In the genomic region with DNA sequence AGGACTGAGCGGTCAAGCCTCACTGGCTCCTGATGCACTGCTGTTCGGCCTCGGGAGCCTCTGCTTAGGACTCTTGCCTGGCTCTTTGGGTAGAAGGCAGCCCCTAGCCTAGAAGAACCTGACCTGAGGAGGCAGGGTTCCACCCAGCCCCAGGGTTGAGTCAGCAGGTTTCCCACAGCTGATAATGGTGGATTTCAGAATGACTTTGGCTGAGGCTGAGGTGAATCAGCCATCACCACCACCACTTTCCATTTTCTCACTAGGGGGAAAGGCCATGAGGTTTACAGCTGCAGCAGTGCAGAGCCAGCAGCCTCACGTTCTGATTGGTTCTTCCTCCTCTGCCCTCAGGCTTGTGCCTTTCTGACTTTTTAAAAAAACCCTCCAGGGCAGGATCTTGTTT, we compare ENCODE assay signal across 20 mouse cellular contexts. TPM values are rescaled to one million over a fixed set of nuclear protein-coding genes. Genes with fewer than 3 reads are reported as not detected.
DNase-seq lines count a peak whose midpoint lies in the region; ATAC-seq and TF ChIP-seq lines count a peak whose summit lies in the region.
"Had no signal": no experiment of that assay in that cellular context is flagged by ENCODE, and none has a peak within 500 bp of the region (broad histone marks: within the 10 kb centered on the region; RNA-seq: fewer than 3 reads in every experiment).

No protein-coding gene starts in this region.

- DNase-seq in adrenal gland, postnatal 14 days = peak; percentile 44
- DNase-seq in adrenal gland, adult 8-10 months = no peak
- peak; percentile 86 for DNase-seq in 3T3-L1 (ENCODE audit: low read depth, low spot score)
- DNase-seq in induced T-regulatory cell, adult 2 months (ENCODE audit: low read depth) = peak; percentile 73
- no peak for DNase-seq in layer of hippocampus, adult 9-10 months (ENCODE audit: low spot score)
- DNase-seq in gastrocnemius, postnatal 14 days = no peak
- DNase-seq: cerebellum, adult 9-11 months; gastrocnemius, postnatal 25 days; heart, postnatal 10 days; kidney, adult 2 months; layer of hippocampus, postnatal 36 days; lung, postnatal 14 days had no signal

- H3K27ac ChIP-seq in ES-Bruce4 (ENCODE audit: insufficient read depth, low read length) = peak overlapping the region; percentile 10; the same call in 1 of the 2 replicates
- no peak overlapping the region for H3K27ac ChIP-seq in midbrain, embryonic 15.5 days
- H3K27ac ChIP-seq: hindbrain, embryonic 15.5 days; liver, embryonic 15.5 days had no signal

- H3K9me3 ChIP-seq in ES-Bruce4 (replicated peaks; ENCODE audit: control insufficient read depth, insufficient read depth, low read length, poor library complexity, severe bottlenecking) = no peaks in the 10 kb centered on the region
- H3K9me3 ChIP-seq in midbrain, embryonic 15.5 days = no peaks in the 10 kb centered on the region
- H3K9me3 ChIP-seq: hindbrain, embryonic 15.5 days; liver, embryonic 15.5 days had no signal

- ATAC-seq in midbrain, embryonic 15.5 days (replicated peaks) = no peak

- H3K9ac ChIP-seq in ES-Bruce4 (ENCODE audit: low read depth, poor library complexity, severe bottlenecking) = no peak overlapping the region
- H3K9ac ChIP-seq in midbrain, embryonic 15.5 days = no peak overlapping the region
- H3K9ac ChIP-seq: hindbrain, embryonic 15.5 days; liver, embryonic 15.5 days had no signal

- no peak for TF ChIP-seq EP300 in ES-Bruce4 (IDR thresholded peaks at IDR 0.05; ENCODE audit: insufficient read depth, low read depth, low read length)

- peaks cover 7% of the 10 kb centered on the region for H3K4me1 ChIP-seq in ES-Bruce4 (ENCODE audit: control insufficient read depth, insufficient read depth, low read length)
- 0 out of 2 replicates have a peak, but pooled peaks cover 2% of the 10 kb centered on the region for H3K4me1 ChIP-seq in midbrain, embryonic 15.5 days

- peaks cover 6% of the 10 kb centered on the region; the same call in 1 of the 2 replicates for H3K36me3 ChIP-seq in ES-Bruce4 (ENCODE audit: control insufficient read depth, insufficient read depth, low read length, poor library complexity, severe bottlenecking)
- H3K36me3 ChIP-seq in midbrain, embryonic 15.5 days (replicated peaks) = no peaks in the 10 kb centered on the region
- H3K36me3 ChIP-seq: hindbrain, embryonic 15.5 days; liver, embryonic 15.5 days had no signal

- no peak for TF ChIP-seq POLR2A in ES-Bruce4 (IDR thresholded peaks at IDR 0.05; ENCODE audit: insufficient read depth, low read length)

- 67% methylated on average over 4 of the region's 4 CpGs for WGBS in midbrain, embryonic 15.5 days

- no peaks in the 10 kb centered on the region for H3K27me3 ChIP-seq in ES-Bruce4 (ENCODE audit: control insufficient read depth, insufficient read depth, low read length, poor library complexity, severe bottlenecking)
- no peaks in the 10 kb centered on the region for H3K27me3 ChIP-seq in midbrain, embryonic 15.5 days (replicated peaks)
- H3K27me3 ChIP-seq: hindbrain, embryonic 15.5 days; liver, embryonic 15.5 days had no signal

- intact Hi-C loops in gastrocnemius, postnatal 14 days (cut with DNase I; ENCODE audit: low total_unique reads) = loop anchor here (5.0 kb wide), 1 partner anchor 81 kb away; no protein-coding TSS in a partner anchor

- no peak overlapping the region for H3K4me3 ChIP-seq in ES-Bruce4 (ENCODE audit: low read depth, low read length)
- H3K4me3 ChIP-seq in midbrain, embryonic 15.5 days = no peak overlapping the region
- H3K4me3 ChIP-seq: hindbrain, embryonic 15.5 days; liver, embryonic 15.5 days had no signal

- H3K4me2 ChIP-seq in midbrain, embryonic 15.5 days = no peak overlapping the region
- H3K4me2 ChIP-seq: hindbrain, embryonic 15.5 days; liver, embryonic 15.5 days had no signal

- TF ChIP-seq CTCF in ES-Bruce4 (IDR thresholded peaks at IDR 0.05; ENCODE audit: low read depth, low read length) = no peak

RNA-seq across cellular contexts. Expression of gene Tcf7, which starts 21.9 kb away (rescaled TPM):
- total RNA-seq in adrenal gland, postnatal 14 days (2021) = 41.6 and 78.5 TPM in 2 replicates
- total RNA-seq in adrenal gland, adult 8-10 months (2022) = 10 to 100 TPM; 36.9 to 81.7 (median 55.2) TPM
- 68.6 and 79.1 TPM in 2 replicates for polyA plus RNA-seq in ES-Bruce4 (2011; ENCODE audit: insufficient read depth, insufficient read length, low read depth, missing spikeins)
- total RNA-seq in gastrocnemius, postnatal 14 days (2021) = 1 to 10 TPM; 1.9 to 2.0 TPM
- 5.1 and 5.5 TPM in 2 replicates for polyA plus RNA-seq in midbrain, embryonic 15.5 days (2015; fragmentation: Nextera tagmentation; extraction: Ambion mirVana)

RNA-seq across cellular contexts. Expression of gene Skp1a, which starts 29.1 kb away (rescaled TPM):
- 321 and 322 TPM in 2 replicates for total RNA-seq in adrenal gland, postnatal 14 days (2021)
- total RNA-seq in adrenal gland, adult 8-10 months (2022) = 100 to 1,000 TPM; 463 to 561 (median 519) TPM
- 589 and 680 TPM in 2 replicates for polyA plus RNA-seq in ES-Bruce4 (2011; ENCODE audit: insufficient read depth, insufficient read length, low read depth, missing spikeins)
- total RNA-seq in gastrocnemius, postnatal 14 days (2021) = 100 to 1,000 TPM; 244 to 247 TPM
- polyA plus RNA-seq in midbrain, embryonic 15.5 days (2015; fragmentation: Nextera tagmentation; extraction: Ambion mirVana) = 905 and 933 TPM in 2 replicates

RNA-seq across cellular contexts. Expression of gene Olfr1371, which starts 47.1 kb away (rescaled TPM):
- not detected in 2 replicates for total RNA-seq in adrenal gland, postnatal 14 days (2021)
- not detected for total RNA-seq in adrenal gland, adult 8-10 months (2022)
- not detected in 2 replicates for polyA plus RNA-seq in ES-Bruce4 (2011; ENCODE audit: insufficient read depth, insufficient read length, low read depth, missing spikeins)
- total RNA-seq in gastrocnemius, postnatal 14 days (2021) = not detected
- polyA plus RNA-seq in midbrain, embryonic 15.5 days (2015; fragmentation: Nextera tagmentation; extraction: Ambion mirVana) = not detected in 2 replicates
- total RNA-seq: ES-E14; gastrocnemius, postnatal 25 days; heart, postnatal 10 days; layer of hippocampus, postnatal 36 days had no signal
- polyA plus RNA-seq: hindbrain, embryonic 15.5 days; kidney, adult 2 months; limb, embryonic 11.5 days; liver, embryonic 15.5 days; spleen, adult 2 months; stomach, embryonic 16.5 days had no signal

Comparison
In these comparisons a context has a peak if more than half of its experiments do, and no peak if none do; other contexts are left out.
1. DNase-seq: peak in adrenal gland, postnatal 14 days (single experiment), 3T3-L1 (single experiment) and induced T-regulatory cell, adult 2 months (single experiment); none in adrenal gland, adult 8-10 months (single experiment), layer of hippocampus, adult 9-10 months (single experiment) and gastrocnemius, postnatal 14 days (single experiment).
2. RNA of gene Tcf7, which starts 21.9 kb away (total RNA-seq): 36.9 to 81.7 TPM in adrenal gland, adult 8-10 months and 41.6 to 78.5 TPM in adrenal gland, postnatal 14 days; 1.9 to 2.0 TPM in gastrocnemius, postnatal 14 days; every median in the first group is over 10 times any median in the second.